ENCODE assay signal across 7 mouse cellular contexts in the genomic region with DNA sequence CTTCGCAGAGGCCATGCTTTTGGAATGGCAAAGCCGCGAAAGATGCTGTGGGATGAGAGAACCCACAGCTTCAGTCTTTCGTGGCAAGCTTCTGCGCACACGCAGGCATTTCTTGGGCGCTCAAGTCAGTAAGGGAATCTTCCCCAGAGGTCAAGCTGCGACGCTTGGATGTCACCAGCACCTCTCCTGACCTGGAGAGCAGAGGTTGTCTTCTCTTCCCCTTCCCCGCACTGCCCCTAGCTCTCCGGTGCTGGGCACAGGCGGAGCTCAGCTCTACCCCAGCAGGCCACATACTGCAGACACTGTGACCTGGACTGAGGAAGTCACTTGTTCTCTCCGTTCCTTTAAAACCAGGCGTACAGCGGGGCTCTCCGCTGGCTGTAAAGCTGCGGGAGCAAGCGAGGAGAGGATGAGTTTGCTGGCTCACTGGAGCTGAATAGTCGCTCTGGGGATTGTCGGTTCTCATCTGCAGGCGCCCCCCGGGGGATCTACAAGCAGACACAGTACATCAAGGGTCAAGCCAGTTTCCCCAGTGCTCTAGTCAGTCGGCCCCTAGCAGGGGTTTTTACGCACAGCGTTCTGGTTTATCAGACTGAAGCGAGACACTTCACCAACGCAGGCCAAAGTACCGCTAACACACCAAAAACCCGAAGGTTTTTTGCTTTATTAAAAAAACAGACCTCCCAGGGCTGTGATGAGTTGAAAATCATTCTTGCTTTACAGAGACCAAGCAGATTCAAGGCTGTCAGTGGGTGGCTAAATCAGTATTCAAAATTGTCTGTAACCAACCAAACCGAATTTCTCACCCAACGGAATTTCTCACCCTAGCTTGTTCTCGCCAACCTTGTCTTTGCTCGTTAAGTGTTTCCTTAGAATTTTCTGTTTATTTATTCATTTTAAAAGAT. TPM values are rescaled to one million over a fixed set of nuclear protein-coding genes. Genes with fewer than 3 reads are reported as not detected.
DNase-seq lines count a peak whose midpoint lies in the region; ATAC-seq and TF ChIP-seq lines count a peak whose summit lies in the region.

No protein-coding gene starts in this region.

- H3K9me3 ChIP-seq in lung, embryonic 16.5 days (ENCODE audit: control insufficient read depth, low read length), result no peaks in the 10 kb centered on the region
- no peaks in the 10 kb centered on the region for H3K9me3 ChIP-seq in hindbrain, embryonic 15.5 days
- H3K9me3 ChIP-seq in midbrain, embryonic 16.5 days (replicated peaks; ENCODE audit: control insufficient read depth, low read length, poor library complexity, severe bottlenecking), result no peaks in the 10 kb centered on the region

- no peaks in the 10 kb centered on the region for H3K36me3 ChIP-seq in lung, embryonic 16.5 days (ENCODE audit: control insufficient read depth, insufficient read depth, low read length)
- H3K36me3 ChIP-seq in hindbrain, embryonic 15.5 days, result no peaks in the 10 kb centered on the region
- H3K36me3 ChIP-seq in midbrain, embryonic 16.5 days (ENCODE audit: control insufficient read depth, insufficient read depth, low read length), result no peaks in the 10 kb centered on the region
- H3K36me3 ChIP-seq in thymus, adult 2 months (ENCODE audit: control insufficient read depth, insufficient read depth, low read length), result no peaks in the 10 kb centered on the region

- 7% methylated on average over 33 of the region's 33 CpGs for WGBS in lung, embryonic 16.5 days
- 2% methylated on average over 33 of the region's 33 CpGs for WGBS in hindbrain, embryonic 15.5 days
- 3% methylated on average over 33 of the region's 33 CpGs for WGBS in midbrain, embryonic 16.5 days
- WGBS in thymus, adult 2 months, result 7% methylated on average over 33 of the region's 33 CpGs

- H3K4me1 ChIP-seq in lung, embryonic 16.5 days (replicated peaks; ENCODE audit: control insufficient read depth, insufficient read depth, low read length), result peaks cover 10% of the 10 kb centered on the region; the same call in 1 of the 2 replicates
- peaks cover 30% of the 10 kb centered on the region for H3K4me1 ChIP-seq in hindbrain, embryonic 15.5 days (replicated peaks)
- peaks cover 12% of the 10 kb centered on the region for H3K4me1 ChIP-seq in midbrain, embryonic 16.5 days (ENCODE audit: control insufficient read depth, insufficient read depth, low read length)
- no peaks in the 10 kb centered on the region; the same call in 1 of the 2 replicates for H3K4me1 ChIP-seq in thymus, adult 2 months (replicated peaks; ENCODE audit: control insufficient read depth, insufficient read depth, low read length)

- peak overlapping the region; percentile 57 for H3K4me2 ChIP-seq in lung, embryonic 16.5 days (ENCODE audit: low read depth, low read length)
- peak overlapping the region; percentile 48 for H3K4me2 ChIP-seq in hindbrain, embryonic 15.5 days
- H3K4me2 ChIP-seq in midbrain, embryonic 16.5 days (ENCODE audit: low read length), result peak overlapping the region; percentile 35

- no peak for DNase-seq in lung, postnatal 14 days
- DNase-seq in embryo, embryonic 11 days, result peak; percentile 59
- DNase-seq in T-cell, adult 2 months (ENCODE audit: low spot score), result no peak
- DNase-seq in thymus, adult 2 months, result no peak

- ATAC-seq in lung, embryonic 16.5 days (ENCODE audit: low read depth), result no peak
- 0 out of 2 replicates have a peak, but pooled peaks have one; percentile 16 for ATAC-seq in hindbrain, embryonic 15.5 days (ENCODE audit: low FRiP score, low read depth)
- no peak for ATAC-seq in midbrain, embryonic 16.5 days

- TF ChIP-seq POLR2A in thymus, adult 2 months (IDR thresholded peaks at IDR 0.05; ENCODE audit: control insufficient read depth, extremely low read depth, insufficient read depth, low read length, poor library complexity), result no peak

- H3K27ac ChIP-seq in lung, embryonic 16.5 days (ENCODE audit: low read length), result no peak overlapping the region
- H3K27ac ChIP-seq in hindbrain, embryonic 15.5 days (replicated peaks), result no peak overlapping the region
- no peak overlapping the region for H3K27ac ChIP-seq in midbrain, embryonic 16.5 days (ENCODE audit: low read length)
- no peak overlapping the region for H3K27ac ChIP-seq in thymus, adult 2 months (ENCODE audit: control insufficient read depth, insufficient read depth, low read length)

- peaks cover 54% of the 10 kb centered on the region for H3K27me3 ChIP-seq in lung, embryonic 16.5 days (ENCODE audit: control insufficient read depth, insufficient read depth, low read depth, low read length)
- peaks cover 62% of the 10 kb centered on the region for H3K27me3 ChIP-seq in hindbrain, embryonic 15.5 days
- peaks cover 54% of the 10 kb centered on the region for H3K27me3 ChIP-seq in midbrain, embryonic 16.5 days (ENCODE audit: control insufficient read depth, insufficient read depth, low read depth, low read length)
- peaks cover 18% of the 10 kb centered on the region; the same call in 1 of the 2 replicates for H3K27me3 ChIP-seq in thymus, adult 2 months (ENCODE audit: control insufficient read depth, insufficient read depth, low read length)

- H3K4me3 ChIP-seq in lung, embryonic 16.5 days (ENCODE audit: low read length), result peak overlapping the region; percentile 42
- H3K4me3 ChIP-seq in hindbrain, embryonic 15.5 days, result peak overlapping the region; percentile 24
- peak overlapping the region; percentile 2; the same call in 1 of the 2 replicates for H3K4me3 ChIP-seq in midbrain, embryonic 16.5 days (ENCODE audit: low read depth, low read length)
- no peak overlapping the region for H3K4me3 ChIP-seq in thymus, adult 2 months (ENCODE audit: control insufficient read depth, insufficient read depth, low read length)

- no peak overlapping the region for H3K9ac ChIP-seq in lung, embryonic 16.5 days (ENCODE audit: low read length)
- H3K9ac ChIP-seq in hindbrain, embryonic 15.5 days, result no peak overlapping the region
- H3K9ac ChIP-seq in midbrain, embryonic 16.5 days (ENCODE audit: low read depth, low read length), result no peak overlapping the region

- TF ChIP-seq CTCF in thymus, adult 2 months (IDR thresholded peaks at IDR 0.05; ENCODE audit: borderline replicate concordance, control insufficient read depth, extremely low read depth, insufficient read depth, low read length, poor library complexity), result no peak

RNA-seq across cellular contexts. Expression of a gene that starts 3.2 kb away (rescaled TPM):
- not detected in 2 replicates for polyA plus RNA-seq in lung, embryonic 16.5 days (2015; fragmentation: Nextera tagmentation; extraction: Ambion mirVana)
- not detected in 2 replicates for polyA plus RNA-seq in hindbrain, embryonic 15.5 days (2015; fragmentation: Nextera tagmentation; extraction: Ambion mirVana)
- polyA plus RNA-seq in midbrain, embryonic 16.5 days (2015; fragmentation: Nextera tagmentation; extraction: Ambion mirVana), result not detected in 2 replicates
- not detected in 2 replicates for polyA plus RNA-seq in thymus, adult 2 months (2012; rRNA removed)

RNA-seq across cellular contexts. Expression of a gene that starts 59.6 kb away (rescaled TPM):
- 53.8 and 57.7 TPM in 2 replicates for polyA plus RNA-seq in lung, embryonic 16.5 days (2015; fragmentation: Nextera tagmentation; extraction: Ambion mirVana)
- 58.3 and 61.9 TPM in 2 replicates for polyA plus RNA-seq in hindbrain, embryonic 15.5 days (2015; fragmentation: Nextera tagmentation; extraction: Ambion mirVana)
- polyA plus RNA-seq in midbrain, embryonic 16.5 days (2015; fragmentation: Nextera tagmentation; extraction: Ambion mirVana), result 61.7 and 62.0 TPM in 2 replicates
- polyA plus RNA-seq in thymus, adult 2 months (2012; rRNA removed), result 16.6 and 18.3 TPM in 2 replicates
